Mouse (Mus musculus) adrenal gland, adult 8-10 months (tissue): ENCODE measurements around the gene Tmem56. TPM values are rescaled to one million over a fixed set of nuclear protein-coding genes. Genes with fewer than 3 reads are reported as not detected.

Experiments used
- DNase-seq: peaks from one replicate; pipeline ENCODE4 v3.0.0; 2022
- total RNA-seq, 4 experiments: library from RNA; stranded (reverse); gene quantifications; 2 replicates each; pipeline ENCODE4 v1.2.4; 2022

Tmem56 gene
- total RNA-seq, result 10 to 100 TPM; 43.3 to 76.1 (median 62.1) TPM

DNA sequence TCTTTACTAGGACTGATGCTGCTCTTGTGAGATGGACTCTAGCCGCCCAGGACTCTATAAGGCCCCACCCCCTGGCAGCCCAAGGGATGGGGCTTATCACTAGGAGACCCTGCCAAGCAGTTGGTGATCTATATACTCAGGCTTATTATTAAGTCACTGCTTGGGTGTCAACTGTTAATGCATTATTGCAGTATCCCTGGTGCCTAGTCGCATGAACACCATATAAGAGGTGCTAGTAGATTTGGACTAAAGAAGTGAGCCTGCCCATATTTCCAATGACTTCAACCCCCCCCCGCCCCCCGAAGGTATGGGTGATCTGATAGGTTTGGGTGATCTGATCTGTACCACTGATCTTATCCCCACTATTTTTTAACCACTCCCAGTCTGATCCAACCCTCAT is at the start of gene Tmem56:
Gene Tmem56, minus strand, starts transcription at position 101 of the 400 bp plus-strand sequence.
- DNase-seq, result no peak

DNA sequence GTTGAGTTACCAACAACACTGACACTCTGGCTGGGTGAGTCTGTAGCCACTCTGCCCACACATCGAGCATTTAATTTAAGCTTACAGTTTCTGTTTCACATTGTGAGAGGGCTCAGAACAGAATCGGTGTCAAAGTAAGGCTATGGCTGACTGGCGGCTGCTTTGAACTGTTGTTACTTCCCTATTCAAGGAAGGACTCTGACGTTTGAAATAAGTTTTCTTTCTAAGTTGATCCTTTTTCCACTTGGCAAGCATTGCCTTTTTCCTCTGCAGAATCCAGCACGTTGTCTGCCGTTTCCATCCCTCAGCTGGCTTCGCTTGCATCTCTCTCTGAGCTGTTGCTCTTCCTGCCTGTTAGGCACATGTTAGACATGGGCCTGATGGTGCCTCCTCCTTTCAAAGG is 47.3 kb upstream of the Tmem56 start:
- no peak for DNase-seq

DNA sequence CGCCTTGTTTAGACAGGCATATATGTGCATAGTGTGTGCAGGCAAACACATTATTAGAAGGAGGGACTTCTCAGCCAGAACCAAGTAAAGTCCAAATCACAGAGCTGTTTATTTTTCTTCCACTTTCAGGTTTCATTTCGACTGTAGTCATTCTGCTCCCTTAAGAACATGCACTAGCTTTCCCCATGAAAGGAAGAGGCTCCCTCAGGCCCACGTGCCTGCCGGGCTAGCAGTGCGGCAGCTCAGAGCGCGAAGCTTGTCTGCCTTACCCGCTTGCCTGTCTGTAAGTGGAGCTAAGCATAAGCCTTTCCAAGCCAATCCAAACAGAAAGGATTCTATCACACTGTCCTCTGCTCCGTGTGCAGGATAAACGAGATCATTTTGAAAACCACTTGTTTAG is 46.7 kb upstream of the Tmem56 start:
- no peak for DNase-seq

DNA sequence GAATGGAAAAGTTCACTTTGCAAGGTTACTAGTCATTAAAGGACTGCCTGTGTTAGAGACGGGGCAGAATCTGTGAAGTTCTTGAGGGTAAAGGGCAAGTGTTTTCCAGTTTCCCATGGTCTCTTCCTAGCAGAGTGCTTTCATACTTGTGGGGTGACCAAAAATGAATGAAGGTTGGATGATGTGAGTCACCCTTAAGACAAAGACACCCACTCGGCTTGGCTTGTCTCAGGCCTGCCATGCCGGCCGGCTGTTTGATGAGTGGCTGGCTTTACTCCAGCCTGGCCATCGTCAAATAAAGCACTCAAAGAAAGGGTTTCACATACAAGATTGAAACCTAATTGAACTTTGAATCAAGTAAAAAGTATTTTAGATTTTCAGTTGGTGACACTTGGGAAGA is 44.5 kb upstream of the Tmem56 start:
- DNase-seq, result no peak

DNA sequence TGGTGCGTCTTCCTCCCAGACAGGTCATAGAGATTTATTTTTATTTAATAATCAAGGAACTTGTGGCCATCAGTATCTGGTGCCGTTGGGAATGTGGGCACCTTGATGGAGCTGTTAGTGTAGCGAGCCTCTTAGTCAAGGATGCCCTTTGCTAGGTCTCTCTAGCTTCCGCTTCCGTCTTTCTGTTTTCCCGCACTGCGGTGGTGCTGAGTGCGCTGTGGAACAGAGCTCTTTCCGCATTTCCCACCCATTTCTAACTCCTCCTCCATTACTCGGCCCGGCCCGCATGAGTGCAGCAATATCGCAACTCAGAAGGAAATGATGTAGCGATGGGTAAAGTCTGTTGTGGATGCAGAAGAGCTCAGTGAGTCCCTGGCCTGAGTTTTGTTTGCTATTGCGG is 40.5 kb upstream of the Tmem56 start:
- no peak for DNase-seq

DNA sequence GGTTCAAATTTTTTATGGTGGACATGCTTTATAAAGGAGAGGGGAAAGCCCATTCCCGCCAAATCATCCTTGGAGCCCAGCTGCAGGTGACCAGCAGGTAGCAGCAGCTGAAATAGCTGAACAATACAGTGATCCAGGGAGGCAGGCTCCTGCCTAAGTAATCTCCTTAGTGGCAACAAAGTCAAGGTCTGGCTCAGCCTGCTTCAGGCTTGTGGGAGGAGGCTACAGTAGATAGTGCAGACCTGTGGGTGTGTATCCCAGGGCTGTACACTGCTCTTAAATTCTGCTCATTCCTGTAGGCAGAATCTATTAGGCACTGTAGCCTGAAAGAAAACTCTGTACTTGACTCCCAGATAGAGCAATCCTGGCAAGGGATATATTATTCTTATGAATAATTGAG is 38.0 kb upstream of the Tmem56 start:
- DNase-seq, result no peak

DNA sequence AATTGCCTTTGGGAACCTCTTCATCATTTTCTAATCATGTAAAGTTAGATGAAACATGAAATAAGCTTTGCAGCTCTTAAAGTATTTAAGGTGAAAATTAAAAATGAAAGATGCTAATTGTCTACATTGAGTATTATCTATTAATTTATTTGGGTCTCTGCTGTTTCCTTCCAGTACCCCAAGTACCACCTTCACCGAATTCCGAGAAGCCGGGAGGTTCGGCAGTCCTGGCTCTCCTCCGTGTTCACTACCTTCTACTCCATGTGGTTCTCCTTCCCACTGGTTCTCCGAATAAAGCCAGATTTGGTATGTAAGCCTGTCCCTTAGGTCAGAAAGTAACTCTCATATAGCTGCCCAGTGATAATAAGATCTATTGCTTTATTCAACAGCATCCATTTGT is 37.0 kb upstream of the Tmem56 start:
- DNase-seq, result no peak

DNA sequence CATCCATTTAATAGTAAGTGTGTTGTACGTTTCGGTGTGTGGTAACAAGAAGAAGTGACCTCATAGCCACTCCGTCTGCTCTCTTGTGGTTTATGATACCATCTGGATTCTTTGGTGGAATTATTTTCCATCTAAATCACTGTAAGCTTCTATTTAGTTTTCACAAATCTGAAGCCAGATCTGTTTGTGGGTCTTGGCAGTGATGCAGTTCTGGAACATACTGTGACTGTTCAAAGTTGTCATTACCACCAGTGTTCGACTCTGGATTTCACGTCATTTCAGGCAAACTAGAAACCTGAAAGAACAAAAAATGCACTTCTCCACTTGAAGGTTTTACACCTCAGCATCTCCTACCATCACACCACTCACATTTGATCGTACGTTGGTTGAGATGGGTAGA is 32.6 kb upstream of the Tmem56 start:
- no peak for DNase-seq

DNA sequence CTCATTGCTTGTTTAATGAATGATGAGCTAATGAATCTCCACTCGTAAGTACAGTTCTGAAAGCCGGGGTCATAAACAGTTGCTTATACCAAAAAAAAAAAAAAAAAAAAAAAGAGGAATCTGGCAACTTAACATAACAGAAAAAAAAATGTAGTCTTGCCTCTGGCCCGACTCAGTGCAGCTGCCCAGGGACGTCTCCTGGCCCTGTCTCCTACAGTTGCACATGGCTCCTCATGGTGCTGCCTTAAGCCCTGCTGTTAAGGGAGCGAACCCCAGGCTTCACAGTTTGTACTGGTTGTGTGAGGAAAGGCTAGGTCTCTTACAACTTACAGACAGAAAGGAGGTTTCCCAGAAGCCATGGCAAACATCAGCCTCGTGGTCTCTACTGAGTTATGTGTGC is 31.3 kb upstream of the Tmem56 start:
- no peak for DNase-seq

DNA sequence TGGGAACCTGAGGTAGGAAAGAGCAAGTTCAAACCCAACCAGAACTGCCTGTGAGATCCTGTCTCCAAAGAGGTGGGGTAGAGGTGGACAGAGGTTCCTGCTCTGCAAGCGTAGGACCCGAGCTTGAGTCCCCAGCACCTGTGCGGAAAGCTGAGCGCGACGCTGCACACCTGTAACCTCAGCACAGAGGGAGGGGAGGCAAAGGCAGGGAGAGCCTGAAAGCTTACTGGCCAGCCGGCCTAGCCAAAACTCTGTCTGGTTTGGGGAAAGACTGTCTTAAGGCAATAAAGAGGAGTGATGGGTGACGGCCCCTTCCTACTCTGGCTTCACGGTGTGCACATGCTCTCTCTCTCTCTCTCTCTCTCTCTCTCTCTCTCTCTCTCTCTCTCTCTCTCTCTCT is 30.1 kb upstream of the Tmem56 start:
- no peak for DNase-seq

DNA sequence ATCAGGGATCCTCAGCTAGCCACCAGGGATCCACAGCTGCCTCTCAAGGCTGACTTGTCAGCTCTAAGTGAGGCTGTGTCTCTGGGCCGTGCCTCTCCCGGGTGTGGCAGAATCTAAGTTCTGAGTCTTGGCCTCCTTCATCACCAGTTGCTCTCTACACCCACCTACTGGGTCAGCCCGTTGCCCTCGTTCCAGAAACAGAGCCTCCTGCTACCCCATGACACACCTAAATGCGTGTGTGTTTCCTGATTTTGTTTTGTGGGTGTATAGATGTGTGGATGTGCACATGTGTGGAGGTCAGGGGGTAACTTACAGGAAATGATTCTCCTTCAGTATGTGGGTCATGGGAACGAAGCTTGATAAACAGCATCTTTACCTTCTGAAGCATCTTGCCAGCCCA is 29.5 kb upstream of the Tmem56 start:
- DNase-seq, result no peak

DNA sequence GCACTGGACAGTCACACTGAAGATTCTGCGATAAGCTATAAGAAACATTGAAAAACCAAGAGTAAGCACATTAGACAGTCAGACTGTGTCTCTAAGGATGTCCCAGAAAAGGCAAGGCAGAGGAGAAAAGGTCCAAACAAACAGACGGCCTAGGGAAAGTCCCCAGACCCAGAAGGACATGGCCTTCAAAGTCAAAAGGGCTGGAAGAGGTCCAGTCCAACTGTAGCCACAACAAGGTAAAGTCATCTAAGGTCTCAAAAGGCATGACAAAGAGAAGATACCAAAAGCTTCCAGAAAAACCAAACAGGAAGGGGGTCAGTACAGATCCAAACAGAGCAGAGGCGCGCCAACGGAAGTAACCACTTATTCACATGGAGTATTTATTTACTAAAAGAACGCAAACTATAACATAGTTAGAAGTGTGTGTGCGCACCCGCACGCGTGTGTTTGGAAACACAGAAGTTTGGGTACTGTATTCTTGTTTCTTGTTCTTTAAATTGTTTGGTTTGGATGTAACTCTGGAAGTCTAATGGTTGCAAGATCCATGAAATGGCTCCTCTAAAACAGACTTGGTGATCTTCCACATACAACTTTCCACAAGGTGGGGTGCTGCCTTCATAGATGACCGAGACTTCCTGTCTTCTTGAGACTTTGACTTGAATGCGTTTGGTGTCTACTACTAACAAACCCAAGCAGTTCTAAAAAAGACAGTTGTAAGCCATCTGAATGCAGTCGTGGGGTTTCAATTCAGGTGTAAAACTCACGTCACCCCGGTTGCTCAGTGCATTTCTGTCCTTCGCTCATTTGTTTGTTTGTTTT is 27.2 kb upstream of the Tmem56 start:
- peak; percentile 57 for DNase-seq

DNA sequence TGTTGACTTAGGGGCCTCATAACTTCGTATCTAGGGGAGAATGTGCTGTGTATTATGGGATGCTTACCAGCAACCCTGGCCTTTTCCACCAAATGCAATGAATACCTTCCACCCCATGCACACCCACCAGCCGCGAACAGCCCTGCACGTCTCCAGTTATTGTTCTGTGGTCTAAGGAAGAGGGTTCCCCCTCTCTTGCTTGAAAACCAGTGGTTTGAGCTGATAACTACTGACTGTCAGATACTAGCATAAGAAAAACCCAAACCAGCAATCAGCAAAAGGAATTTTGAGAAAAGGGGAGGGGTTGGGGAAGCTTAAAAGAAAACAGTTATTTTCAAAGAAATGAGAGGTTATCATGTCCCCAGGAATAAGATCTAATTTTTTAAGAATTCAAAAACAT is 26.5 kb upstream of the Tmem56 start:
- no peak for DNase-seq

DNA sequence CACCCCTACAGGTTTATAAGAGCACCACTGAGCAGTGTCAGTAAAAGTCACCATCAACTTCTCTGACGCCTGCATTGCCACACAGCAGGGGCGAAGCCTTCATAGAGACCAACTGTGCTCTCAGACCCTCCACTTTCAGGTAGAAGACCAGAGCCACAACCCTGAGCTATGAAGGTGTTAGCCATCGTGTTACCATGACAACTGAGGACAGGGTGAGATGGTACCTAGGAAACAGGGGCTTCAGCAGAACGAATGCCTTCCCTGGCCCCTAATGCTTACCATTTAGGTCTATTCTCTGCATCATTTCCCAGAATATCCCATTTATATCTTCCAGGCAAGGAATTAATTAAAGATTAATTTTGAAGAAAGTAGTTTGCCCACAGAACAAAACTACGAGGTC is 26.0 kb upstream of the Tmem56 start:
- DNase-seq, result no peak

DNA sequence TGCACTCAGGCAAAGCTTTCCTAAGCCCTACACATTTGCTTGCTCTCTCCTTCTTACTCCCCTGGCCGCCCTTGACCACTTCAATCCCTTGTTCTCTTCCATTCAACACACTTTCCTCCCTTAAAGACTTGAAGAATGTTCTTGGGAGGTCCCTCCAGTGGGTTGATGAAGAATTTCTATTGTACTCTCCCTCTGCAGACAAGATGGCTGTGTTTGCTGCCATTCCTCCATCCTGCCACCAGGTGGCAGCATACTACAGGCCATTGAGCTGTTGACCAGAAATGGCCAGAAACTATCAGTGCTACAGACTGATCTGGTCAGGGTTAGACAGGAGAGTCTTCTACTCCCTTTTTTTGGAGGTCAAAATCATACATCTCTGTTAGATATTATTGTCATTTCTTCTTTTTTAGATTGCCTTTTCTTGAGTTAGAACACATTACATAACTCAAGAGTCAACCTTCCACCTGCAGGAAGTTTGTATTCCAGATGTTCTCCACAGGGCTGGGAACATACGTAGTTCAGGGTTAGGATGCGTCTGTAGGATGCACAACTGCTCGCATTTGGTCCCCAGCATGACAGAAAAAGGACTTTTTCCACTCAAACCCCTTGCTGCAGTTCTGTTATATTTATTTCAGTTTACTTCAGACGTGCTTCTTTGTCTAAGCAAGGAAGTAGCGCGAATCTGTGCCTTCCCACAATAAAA is 24.8 kb upstream of the Tmem56 start:
- DNase-seq, result peak; percentile 48

DNA sequence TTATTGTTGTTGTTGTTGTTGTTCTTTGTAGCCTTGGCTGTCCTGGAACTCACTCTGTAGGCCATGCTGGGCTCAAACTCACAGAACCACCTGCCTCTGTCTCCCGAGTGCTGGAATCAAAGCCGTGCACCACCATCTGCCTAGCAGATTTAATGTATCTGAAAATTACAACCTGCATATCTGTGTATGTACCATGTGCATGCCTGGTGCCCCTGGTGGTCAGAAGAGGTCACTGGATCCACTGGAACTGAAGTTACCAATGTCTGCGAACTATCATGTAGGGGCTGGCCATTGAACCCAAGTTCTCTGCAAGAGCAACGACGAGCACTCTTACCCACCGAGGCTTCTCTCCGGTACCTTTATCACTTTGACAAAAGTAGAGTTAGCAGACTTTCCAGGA is 23.7 kb upstream of the Tmem56 start:
- DNase-seq, result no peak

DNA sequence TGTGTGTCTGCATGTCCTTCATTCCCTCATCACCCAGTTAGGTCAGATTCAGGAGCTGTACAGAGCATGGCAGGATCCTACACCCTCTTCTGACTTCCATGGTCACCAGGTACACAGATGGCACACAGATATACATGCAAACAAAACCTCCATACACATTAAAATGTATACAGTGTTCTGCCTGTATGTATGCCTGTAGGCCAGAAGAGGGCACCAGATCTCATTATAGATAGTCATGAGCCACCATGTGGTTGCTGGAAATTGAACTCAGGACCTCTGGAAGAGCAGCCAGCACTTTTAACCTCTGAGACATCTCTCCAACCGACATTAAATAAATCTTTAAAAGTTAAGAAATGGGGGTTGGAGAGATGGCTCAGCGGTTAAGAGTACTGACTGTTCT is 11.3 kb upstream of the Tmem56 start:
- no peak for DNase-seq

DNA sequence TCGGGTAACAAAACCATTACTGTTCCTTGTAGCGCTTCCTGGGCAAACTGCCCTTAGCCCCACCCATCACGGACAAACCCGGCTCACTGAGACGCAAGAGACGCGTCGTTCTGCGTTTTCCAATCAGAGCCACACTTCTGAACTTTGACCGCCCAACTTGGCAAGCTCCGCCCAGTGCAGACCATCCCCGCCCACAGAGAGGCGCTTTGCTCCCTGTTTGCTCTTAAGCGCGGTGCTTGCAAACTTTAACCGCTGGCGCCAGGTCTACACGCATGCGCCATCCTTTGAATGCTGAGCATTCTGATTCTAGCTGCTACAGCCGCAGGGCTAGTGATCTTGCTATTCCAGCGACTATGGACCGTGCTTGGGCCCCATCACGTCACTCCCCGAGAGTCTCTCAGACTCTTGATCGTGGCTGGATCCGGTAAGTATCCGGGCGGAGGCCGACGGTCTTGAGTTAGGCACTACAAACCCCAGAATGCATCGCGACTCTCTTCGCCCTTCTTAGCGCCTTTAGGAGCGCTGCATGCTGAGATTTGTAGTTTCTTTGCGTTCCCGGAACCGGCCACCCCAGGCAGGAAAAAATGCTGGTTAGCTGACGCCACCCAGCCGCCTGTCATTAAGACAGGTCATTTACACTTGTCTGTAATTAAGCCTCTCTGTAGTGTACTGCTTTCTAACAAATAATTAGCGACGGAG is 8.8 kb upstream of the Tmem56 start, which contains the start of gene Alg14:
Gene Alg14, plus strand, starts transcription at position 214 of the 699 bp plus-strand sequence.
- DNase-seq, result peak; percentile 98

DNA sequence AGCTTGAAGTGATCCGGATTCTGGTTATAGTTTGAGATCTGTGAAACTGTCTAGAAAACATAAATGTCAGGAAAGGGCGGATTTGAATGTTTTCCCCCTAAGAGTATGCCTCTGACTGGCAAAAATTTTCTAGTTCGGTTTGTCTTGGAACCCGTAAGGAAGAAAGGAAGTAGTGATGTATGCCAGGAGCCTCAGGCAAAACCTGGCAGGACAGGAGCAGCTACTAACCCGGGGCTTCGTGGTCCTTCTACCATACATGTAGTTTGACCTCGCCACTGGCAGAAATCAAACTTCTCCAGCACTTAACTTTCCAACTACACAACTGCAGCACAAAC is 8.3 kb upstream of the Tmem56 start:
- no peak for DNase-seq

DNA sequence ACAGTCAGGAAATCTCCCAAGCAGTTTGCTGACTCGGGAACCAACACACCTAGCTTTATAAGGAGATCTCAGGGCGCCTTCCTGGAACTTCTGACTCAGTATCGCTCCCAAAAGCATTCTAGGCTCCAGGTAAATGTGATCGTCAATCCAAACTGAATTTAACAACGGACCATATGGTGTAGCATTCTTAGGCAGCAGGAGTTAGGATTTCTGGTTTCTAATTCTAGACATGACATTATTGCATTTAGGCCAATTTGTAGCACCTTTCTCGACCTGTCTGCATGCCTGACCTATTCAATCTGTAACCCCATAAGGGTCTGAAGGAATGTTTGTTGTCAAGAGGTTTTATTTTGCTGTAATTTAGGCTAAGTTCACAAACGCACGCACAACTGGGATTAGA is 7.8 kb upstream of the Tmem56 start:
- DNase-seq, result no peak

DNA sequence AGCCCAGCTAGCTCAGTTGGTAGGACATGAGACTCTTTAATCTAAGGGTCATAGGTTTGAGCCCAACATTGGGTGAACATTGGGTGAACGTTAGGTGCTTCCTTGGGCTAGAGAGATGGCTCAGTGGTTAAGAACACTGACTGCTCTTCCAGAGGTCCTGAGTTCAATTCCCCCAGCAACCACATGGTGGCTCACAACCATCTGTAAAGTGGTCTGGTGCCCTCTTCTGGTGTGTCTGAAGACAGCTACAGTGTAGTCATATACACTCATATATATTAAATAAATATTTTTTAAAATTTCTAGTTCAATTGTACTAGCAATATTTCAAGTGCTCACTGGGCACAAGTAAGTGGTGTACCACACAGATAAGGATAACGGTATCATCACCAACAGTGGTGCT is 4.3 kb upstream of the Tmem56 start:
- DNase-seq, result no peak

DNA sequence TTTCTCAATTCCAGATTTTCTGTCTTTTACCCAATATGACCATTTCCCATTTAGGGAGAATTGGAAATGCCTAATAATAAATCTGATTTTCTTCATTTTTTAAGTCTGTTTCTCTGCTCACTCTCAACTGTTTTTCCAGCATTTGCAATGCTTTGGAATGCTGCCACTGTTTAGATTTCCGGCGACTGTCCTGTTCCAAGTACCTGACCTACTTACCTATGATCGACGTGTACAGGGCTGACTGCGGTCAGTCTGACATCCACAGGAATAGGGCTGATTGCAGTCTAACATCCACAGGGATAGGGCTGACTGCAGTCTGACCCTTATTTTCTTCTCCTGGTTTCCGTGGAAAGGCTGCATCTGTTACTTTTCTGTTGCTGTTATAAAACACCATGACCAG is 2.3 kb upstream of the Tmem56 start:
- no peak for DNase-seq

DNA sequence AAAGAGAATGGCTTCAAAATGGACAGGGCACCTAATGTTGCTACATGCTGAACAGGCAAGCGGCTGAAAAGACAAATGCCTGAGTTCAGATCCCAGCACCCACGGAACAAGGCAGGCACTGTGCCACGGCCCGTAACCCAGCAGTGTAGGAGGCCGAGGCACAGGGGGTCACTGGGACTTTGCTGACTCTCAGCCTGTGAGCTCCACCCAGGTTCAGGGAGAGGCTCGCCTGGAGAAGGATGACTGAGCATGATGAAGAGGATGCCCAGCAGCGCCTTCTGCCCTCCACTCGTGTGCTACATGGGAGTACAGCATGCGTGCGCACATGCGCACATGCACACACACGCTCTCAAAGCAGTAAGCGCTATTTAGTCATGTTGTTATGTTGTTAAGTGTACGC is 3.2 kb downstream of the Tmem56 start:
- DNase-seq, result no peak

DNA sequence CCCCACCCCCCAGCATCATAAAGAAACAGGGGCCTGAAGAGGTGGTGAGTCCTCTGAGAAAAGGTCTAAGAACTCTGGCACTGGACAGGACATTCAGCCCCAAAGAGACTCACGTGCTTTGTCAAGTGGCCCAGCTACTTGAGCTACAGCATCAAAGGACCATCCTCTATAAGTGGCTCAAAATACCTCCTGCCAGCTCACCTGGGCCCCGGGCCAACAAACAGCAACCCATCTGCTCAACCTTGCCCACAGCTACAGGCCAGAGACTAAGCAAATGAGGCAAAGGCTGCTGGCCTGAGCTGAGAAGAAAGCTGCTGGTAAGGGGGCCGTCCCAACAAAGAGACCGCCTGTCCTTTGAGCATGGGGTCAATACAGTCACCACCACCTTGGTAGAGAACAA is 5.3 kb downstream of the Tmem56 start:
- DNase-seq, result no peak
